13 mouse cellular contexts compared by ENCODE assay signal in the genomic region with DNA sequence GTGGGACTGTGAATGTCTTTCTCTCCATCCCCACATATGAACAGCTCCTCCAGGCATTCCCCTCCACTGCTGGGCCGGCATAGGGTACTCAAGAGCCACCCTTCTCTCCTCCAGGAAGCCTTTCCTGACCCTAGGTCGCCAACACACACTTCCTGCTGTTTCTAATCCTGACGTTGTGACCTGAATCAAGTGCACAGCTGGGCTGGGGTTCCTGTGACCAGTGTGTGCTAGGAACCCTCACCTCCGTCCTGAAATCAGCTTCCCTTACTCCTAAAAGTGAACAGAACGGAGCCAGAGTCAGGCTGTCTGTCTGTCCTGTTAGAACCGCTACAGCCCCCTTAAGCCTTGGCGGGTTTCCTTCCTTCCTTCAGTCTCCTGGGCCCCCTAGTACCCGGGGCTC. TPM values are rescaled to one million over a fixed set of nuclear protein-coding genes. Genes with fewer than 3 reads are reported as not detected.
DNase-seq lines count a peak whose midpoint lies in the region; ATAC-seq and TF ChIP-seq lines count a peak whose summit lies in the region.
"Had no signal": no experiment of that assay in that cellular context is flagged by ENCODE, and none has a peak within 500 bp of the region (broad histone marks: within the 10 kb centered on the region; RNA-seq: fewer than 3 reads in every experiment).

No protein-coding gene starts in this region.

- no peak overlapping the region for H3K4me3 ChIP-seq in intestine, embryonic 16.5 days (ENCODE audit: low read length)
- H3K4me3 ChIP-seq in intestine, postnatal 0 days (ENCODE audit: low read depth, low read length) = no peak overlapping the region
- H3K4me3 ChIP-seq in embryonic facial prominence, embryonic 10.5 days = no peak overlapping the region
- no peak overlapping the region for H3K4me3 ChIP-seq in embryonic fibroblast, embryonic 13.5 days (ENCODE audit: insufficient read depth, low read length)
- H3K4me3 ChIP-seq: embryonic facial prominence, embryonic 15.5 days; forebrain, embryonic 12.5 days had no signal

- intact Hi-C loops in heart, postnatal 10 days (cut with DNase I) = no loop called here

- H3K4me2 ChIP-seq in intestine, embryonic 16.5 days (ENCODE audit: low read depth, low read length) = no peak overlapping the region
- no peak overlapping the region for H3K4me2 ChIP-seq in intestine, postnatal 0 days (replicated peaks; ENCODE audit: low read depth)
- H3K4me2 ChIP-seq: embryonic facial prominence, embryonic 15.5 days; forebrain, embryonic 12.5 days had no signal

- no peak for TF ChIP-seq POLR2A in embryonic fibroblast, embryonic 13.5 days (IDR thresholded peaks at IDR 0.05; ENCODE audit: low read depth, low read length)

- peaks cover 3% of the 10 kb centered on the region for H3K27me3 ChIP-seq in intestine, embryonic 16.5 days (replicated peaks; ENCODE audit: control insufficient read depth, insufficient read depth, low read length)
- H3K27me3 ChIP-seq in intestine, postnatal 0 days (replicated peaks; ENCODE audit: control insufficient read depth, insufficient read depth, low read length) = peaks cover 18% of the 10 kb centered on the region
- peaks cover 69% of the 10 kb centered on the region for H3K27me3 ChIP-seq in embryonic facial prominence, embryonic 10.5 days (replicated peaks; ENCODE audit: low read depth, poor library complexity, severe bottlenecking)

- peaks cover 44% of the 10 kb centered on the region for H3K4me1 ChIP-seq in intestine, embryonic 16.5 days (ENCODE audit: control insufficient read depth, insufficient read depth, low read length)
- H3K4me1 ChIP-seq in intestine, postnatal 0 days (replicated peaks; ENCODE audit: control insufficient read depth, insufficient read depth, low read length) = no peaks in the 10 kb centered on the region
- peaks cover 98% of the 10 kb centered on the region for H3K4me1 ChIP-seq in embryonic facial prominence, embryonic 10.5 days
- H3K4me1 ChIP-seq in embryonic fibroblast, embryonic 13.5 days (ENCODE audit: control insufficient read depth, insufficient read depth, low read length) = peaks cover 35% of the 10 kb centered on the region

- TF ChIP-seq CTCF in intestine, postnatal 0 days (IDR thresholded peaks at IDR 0.05; ENCODE audit: low read depth) = no peak
- TF ChIP-seq CTCF in embryonic fibroblast, embryonic 13.5 days (IDR thresholded peaks at IDR 0.05; ENCODE audit: borderline replicate concordance, insufficient read depth, low read length) = no peak

- WGBS in intestine, embryonic 16.5 days = 49% methylated on average over 8 of the region's 8 CpGs
- 57% methylated on average over 8 of the region's 8 CpGs for WGBS in intestine, postnatal 0 days
- 35% methylated on average over 8 of the region's 8 CpGs for WGBS in embryonic facial prominence, embryonic 10.5 days

- ATAC-seq in intestine, embryonic 16.5 days = no peak
- no peak for ATAC-seq in intestine, postnatal 0 days
- ATAC-seq in megakaryocyte progenitor cell, adult 5-6 weeks (replicated peaks; ENCODE audit: poor library complexity) = no peak

- no peaks in the 10 kb centered on the region for H3K36me3 ChIP-seq in intestine, embryonic 16.5 days (ENCODE audit: control insufficient read depth, insufficient read depth, low read length)
- no peaks in the 10 kb centered on the region for H3K36me3 ChIP-seq in intestine, postnatal 0 days (ENCODE audit: control insufficient read depth, insufficient read depth)
- no peaks in the 10 kb centered on the region for H3K36me3 ChIP-seq in embryonic facial prominence, embryonic 10.5 days (replicated peaks)
- H3K36me3 ChIP-seq: embryonic facial prominence, embryonic 15.5 days; forebrain, embryonic 12.5 days had no signal

- DNase-seq in embryonic facial prominence, embryonic 10.5 days (ENCODE audit: low spot score) = no peak
- DNase-seq in heart, postnatal 10 days = peak; percentile 2 to 12
- no peak for DNase-seq in lung, postnatal 10 days
- DNase-seq: adrenal gland, postnatal 10 days; lung, adult 18-20 months; midbrain, embryonic 14.5 days; thymus, postnatal 14 days had no signal

- 0 out of 2 replicates have a peak overlapping the region, but pooled peaks have one; percentile 37 for H3K9ac ChIP-seq in intestine, embryonic 16.5 days (ENCODE audit: low read depth, low read length)
- H3K9ac ChIP-seq in intestine, postnatal 0 days (ENCODE audit: low read depth, low read length) = no peak overlapping the region
- H3K9ac ChIP-seq: embryonic facial prominence, embryonic 15.5 days; forebrain, embryonic 12.5 days had no signal

- no peaks in the 10 kb centered on the region for H3K9me3 ChIP-seq in intestine, embryonic 16.5 days (ENCODE audit: control insufficient read depth, low read length)
- H3K9me3 ChIP-seq in intestine, postnatal 0 days (ENCODE audit: control insufficient read depth) = no peaks in the 10 kb centered on the region
- H3K9me3 ChIP-seq in embryonic facial prominence, embryonic 10.5 days = no peaks in the 10 kb centered on the region
- H3K9me3 ChIP-seq: embryonic facial prominence, embryonic 15.5 days; forebrain, embryonic 12.5 days had no signal

- H3K27ac ChIP-seq in intestine, embryonic 16.5 days (ENCODE audit: low read length) = no peak overlapping the region
- no peak overlapping the region for H3K27ac ChIP-seq in intestine, postnatal 0 days (ENCODE audit: low read depth, low read length)
- H3K27ac ChIP-seq in embryonic facial prominence, embryonic 10.5 days (replicated peaks) = peak overlapping the region; percentile 61; the same call in 1 of the 2 replicates
- peak overlapping the region; percentile 79 for H3K27ac ChIP-seq in embryonic fibroblast, embryonic 13.5 days (ENCODE audit: insufficient read depth, low read length)
- H3K27ac ChIP-seq: embryonic facial prominence, embryonic 15.5 days; forebrain, embryonic 12.5 days had no signal

RNA-seq across cellular contexts. Expression of gene Unc5b, which starts 7.6 kb away (rescaled TPM):
- polyA plus RNA-seq in intestine, embryonic 16.5 days (2015; fragmentation: Nextera tagmentation; extraction: Ambion mirVana) = 4.3 and 4.6 TPM in 2 replicates
- 2.5 and 2.6 TPM in 2 replicates for polyA plus RNA-seq in intestine, postnatal 0 days (2015; fragmentation: Nextera tagmentation; extraction: Ambion mirVana)
- polyA plus RNA-seq in embryonic facial prominence, embryonic 10.5 days (2016; fragmentation: Nextera tagmentation; extraction: Ambion mirVana) = 6.0 and 7.2 TPM in 2 replicates
- polyA plus RNA-seq in embryonic fibroblast, embryonic 13.5 days (2011; ENCODE audit: insufficient read length, low read depth, missing spikeins) = 101 and 119 TPM in 2 replicates
- 10 to 100 TPM; 35.3 to 47.0 TPM for total RNA-seq in heart, postnatal 10 days (2021)
- not detected in 2 replicates for total RNA-seq in megakaryocyte progenitor cell, adult 5-6 weeks (2015)
- total RNA-seq in megakaryocyte progenitor cell, adult 5-6 weeks (2017) = not detected in 2 replicates

Comparison
In these comparisons a context has a peak if more than half of its experiments do, and no peak if none do; other contexts are left out.
1. H3K27ac ChIP-seq: peak in embryonic facial prominence, embryonic 10.5 days (single experiment) and embryonic fibroblast, embryonic 13.5 days (single experiment); none in intestine, embryonic 16.5 days (single experiment) and intestine, postnatal 0 days (single experiment).
2. DNase-seq: peak in heart, postnatal 10 days (2 of 2); none in embryonic facial prominence, embryonic 10.5 days (single experiment) and lung, postnatal 10 days (single experiment).
3. RNA of gene Unc5b, which starts 7.6 kb away (polyA plus RNA-seq): 101 to 119 TPM in embryonic fibroblast, embryonic 13.5 days; 6.0 to 7.2 TPM in embryonic facial prominence, embryonic 10.5 days, 4.3 to 4.6 TPM in intestine, embryonic 16.5 days and 2.5 to 2.6 TPM in intestine, postnatal 0 days; every median in the first group is over 10 times any median in the second.